Mouse (Mus musculus) retina, embryonic 14.5 days (tissue): ENCODE data around the gene Ndufaf1.
"Not testable (repeated sequence)": the region's sequence is repeated elsewhere in the genome, so short reads cannot be mapped to it uniquely, and the experiment has no call there.

Experiments
- DNase-seq: peaks from one replicate; pipeline ENCODE4 v3.0.0-alpha.2; 2015; ENCODE audit warnings: low spot score

The Ndufaf1 gene

GRCm38 (mm10) chr2:119662220-119663182 is at the start of gene Ndufaf1:
Gene Ndufaf1 (minus strand): TSS chr2:119662827.
- DNase-seq: peak; percentile 88

- no peak for DNase-seq
Observed at GRCm38 (mm10) chr2:119710011-119710410, 47.4 kb upstream of the Ndufaf1 start.

- DNase-seq: no peak
Observed at GRCm38 (mm10) chr2:119707676-119708075, 45.0 kb upstream of the Ndufaf1 start.

- DNase-seq: no peak
Observed at GRCm38 (mm10) chr2:119703171-119703570, 40.5 kb upstream of the Ndufaf1 start.

GRCm38 (mm10) chr2:119699962-119700361 is 37.3 kb upstream of the Ndufaf1 start:
- DNase-seq: no peak

- DNase-seq: no peak
Observed at GRCm38 (mm10) chr2:119698472-119698871, 35.8 kb upstream of the Ndufaf1 start.

- no peak for DNase-seq
Observed at GRCm38 (mm10) chr2:119696111-119696510, 33.5 kb upstream of the Ndufaf1 start.

GRCm38 (mm10) chr2:119694826-119695225 is 32.2 kb upstream of the Ndufaf1 start:
- no peak for DNase-seq

GRCm38 (mm10) chr2:119692003-119692701 is 29.5 kb upstream of the Ndufaf1 start:
- peak; percentile 45 for DNase-seq

- DNase-seq: no peak
Observed at GRCm38 (mm10) chr2:119683706-119684105, 21.1 kb upstream of the Ndufaf1 start.

- DNase-seq: no peak
Observed at GRCm38 (mm10) chr2:119675831-119676230, 13.2 kb upstream of the Ndufaf1 start.

GRCm38 (mm10) chr2:119675215-119675784 is 12.7 kb upstream of the Ndufaf1 start:
- DNase-seq: no peak

GRCm38 (mm10) chr2:119674525-119675214 is 12.0 kb upstream of the Ndufaf1 start, which contains the start of gene Rtf1:
Gene Rtf1 (plus strand): TSS chr2:119675068.
- DNase-seq: peak; percentile 97

GRCm38 (mm10) chr2:119669010-119669409 is 6.4 kb upstream of the Ndufaf1 start:
- no peak for DNase-seq

GRCm38 (mm10) chr2:119665744-119666143 is 3.1 kb upstream of the Ndufaf1 start:
- not testable (repeated sequence) for DNase-seq

- no peak for DNase-seq
Observed at GRCm38 (mm10) chr2:119644254-119644653, 18.4 kb downstream of the Ndufaf1 start.

- no peak for DNase-seq
Observed at GRCm38 (mm10) chr2:119641214-119641912, 21.3 kb downstream of the Ndufaf1 start.

GRCm38 (mm10) chr2:119636781-119637180 is 25.8 kb downstream of the Ndufaf1 start:
- DNase-seq: peak; percentile 7

GRCm38 (mm10) chr2:119621302-119621701 is 41.3 kb downstream of the Ndufaf1 start:
- DNase-seq: no peak

GRCm38 (mm10) chr2:119619002-119619401 is 43.6 kb downstream of the Ndufaf1 start:
- DNase-seq: not testable (repeated sequence)
